Mouse (Mus musculus) MN1 (cell line): Measurements from ENCODE around the gene Gm20683.

ENCODE experiments used
- DNase-seq: peaks from one replicate; pipeline ENCODE4 v3.0.0-alpha.2; 2016; ENCODE audit warnings: low spot score

The Gm20683 gene

GRCm38 (mm10) chr17:25841117-25841880 is at the start of gene Gm20683:
TSS of gene Gm20683 (minus strand) at chr17:25841763.
- no peak for DNase-seq

GRCm38 (mm10) chr17:25888837-25889236 is 47.3 kb upstream of the Gm20683 start:
- DNase-seq = no peak

- no peak for DNase-seq
Measured at GRCm38 (mm10) chr17:25887467-25887866, 45.9 kb upstream of the Gm20683 start.

GRCm38 (mm10) chr17:25886806-25887205 is 45.2 kb upstream of the Gm20683 start:
- DNase-seq = no peak

GRCm38 (mm10) chr17:25885636-25886035 is 44.1 kb upstream of the Gm20683 start:
- peak; percentile 42 for DNase-seq

- DNase-seq = no peak
Measured at GRCm38 (mm10) chr17:25883824-25884223, 42.3 kb upstream of the Gm20683 start.

GRCm38 (mm10) chr17:25883268-25883667 is 41.7 kb upstream of the Gm20683 start:
- no peak for DNase-seq

- DNase-seq = no peak
Measured at GRCm38 (mm10) chr17:25882306-25882705, 40.7 kb upstream of the Gm20683 start.

- no peak for DNase-seq
Measured at GRCm38 (mm10) chr17:25881691-25882090, 40.1 kb upstream of the Gm20683 start.

GRCm38 (mm10) chr17:25880913-25881641 is 39.5 kb upstream of the Gm20683 start:
- DNase-seq = no peak

GRCm38 (mm10) chr17:25880196-25880910 is 38.8 kb upstream of the Gm20683 start, which contains the start of gene Wfikkn1:
TSS of gene Wfikkn1 (minus strand) at chr17:25880858.
- peak; percentile 32 for DNase-seq

GRCm38 (mm10) chr17:25879750-25880149 is 38.2 kb upstream of the Gm20683 start:
- no peak for DNase-seq

- no peak for DNase-seq
Measured at GRCm38 (mm10) chr17:25879261-25879660, 37.7 kb upstream of the Gm20683 start.

- DNase-seq = no peak
Measured at GRCm38 (mm10) chr17:25878611-25879180, 37.1 kb upstream of the Gm20683 start.

GRCm38 (mm10) chr17:25877741-25878610 is 36.4 kb upstream of the Gm20683 start:
- DNase-seq = no peak

- no peak for DNase-seq
Measured at GRCm38 (mm10) chr17:25877025-25877424, 35.5 kb upstream of the Gm20683 start.

- no peak for DNase-seq
Measured at GRCm38 (mm10) chr17:25876347-25876915, 34.9 kb upstream of the Gm20683 start.

GRCm38 (mm10) chr17:25875171-25876136 is 33.9 kb upstream of the Gm20683 start:
- DNase-seq = peak; percentile 85

GRCm38 (mm10) chr17:25874721-25875170 is 33.2 kb upstream of the Gm20683 start, which contains the start of gene Mettl26:
TSS of gene Mettl26 (plus strand) at chr17:25875074.
- peak; percentile 88 for DNase-seq
